Mouse (Mus musculus) stomach, postnatal 0 days (tissue): ENCODE data around the gene Slc9a9.

Experiments used
- CTCF ChIP-seq: IDR thresholded peaks from 2 replicates; pipeline ENCODE4 v1.5.1; 2016; ENCODE audit warnings: antibody characterized with exemption, low read depth, mild to moderate bottlenecking, moderate library complexity
- EP300 ChIP-seq: optimal IDR thresholded peaks from 2 replicates; pipeline ENCODE3; 2016; ENCODE audit warnings: antibody characterized with exemption

DNA sequence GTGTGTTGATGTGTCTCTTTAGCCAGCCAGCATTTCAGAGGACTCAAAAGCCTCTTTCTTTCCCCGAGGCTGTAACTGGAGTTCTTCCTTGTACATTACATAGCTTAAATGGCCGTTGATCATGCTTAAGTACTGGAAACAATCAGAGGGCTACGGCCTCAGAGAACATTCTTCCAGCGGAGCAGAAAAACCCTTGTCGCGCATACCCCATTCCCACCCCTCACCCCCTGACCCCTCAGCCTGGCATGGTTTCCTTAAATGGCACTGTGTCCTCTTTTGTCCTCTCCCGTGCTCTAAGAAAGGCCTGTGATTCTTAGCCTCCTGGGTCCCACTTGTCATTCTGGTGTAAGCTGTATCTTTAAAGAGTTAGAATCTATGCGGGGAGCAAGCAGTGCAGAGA lies 404.0 kb downstream of the Slc9a9 start:
- TF ChIP-seq CTCF (no peak), EP300 (no peak)
